Mouse (Mus musculus) embryonic stem cell, embryonic (primary cell): ENCODE measurements around the gene Gga1.

Source experiments
- CTCF ChIA-PET, 4 experiments: fragments of 300-600 bp in 2 of 4; fragments of 350-600 bp in 2 of 4; sonication (Branson Sonifier 250); formaldehyde crosslinking; loops; one replicate each; lab custom pipeline; 2022; ENCODE audit warnings: inconsistent platforms in 2 of 4; lab: Charles Lee
- POLR2A ChIA-PET, 4 experiments: fragments of 300-600 bp in 2 of 4; fragments of 350-600 bp in 2 of 4; sonication (Branson Sonifier 250); formaldehyde crosslinking; loops; one replicate each; lab custom pipeline; 2022; ENCODE audit warnings: antibody characterized with exemption in 4 of 4, inconsistent platforms in 1 of 4; lab: Charles Lee

Gene Gga1

GRCm38 (mm10) chr15:78878792-78879516, 2.0 kb downstream of the Gga1 start:
- POLR2A ChIA-PET = interaction anchor here (0.7 to 3.5 kb wide), 21 partner anchors 8 to 298 kb away, joined by 3 to 28 read pairs (median 4); partner anchors contain the start of genes Gm49510 (in 2 of the 4), Sh3bp1 (in 2 of the 4) and Pdxp (in 1 of the 4)
- CTCF ChIA-PET = interaction anchor here in 2 of 4 experiments (0.7 to 2.4 kb wide), 2 partner anchors 22 to 39 kb away, joined by 3 to 8 read pairs; no protein-coding TSS in a partner anchor

- CTCF ChIA-PET = no interaction called here
- POLR2A ChIA-PET = interaction anchor here in 3 of 4 experiments (0.6 to 1.4 kb wide), 4 partner anchors 13 to 51 kb away, joined by 3 read pairs; no protein-coding TSS in a partner anchor
These were observed 3.4 kb downstream of the Gga1 start for GRCm38 (mm10) chr15:78880432-78880831.

GRCm38 (mm10) chr15:78881828-78882227, 4.8 kb downstream of the Gga1 start:
- ChIA-PET POLR2A (interaction anchor here in 3 of 4 experiments (0.7 to 4.2 kb wide), 4 partner anchors 11 to 342 kb away, joined by 3 to 34 read pairs (median 4); no protein-coding TSS in a partner anchor), CTCF (interaction anchor here in 2 of 4 experiments (0.5 to 0.7 kb wide), 2 partner anchors 60 to 169 kb away, joined by 4 read pairs; no protein-coding TSS in a partner anchor)

DNA sequence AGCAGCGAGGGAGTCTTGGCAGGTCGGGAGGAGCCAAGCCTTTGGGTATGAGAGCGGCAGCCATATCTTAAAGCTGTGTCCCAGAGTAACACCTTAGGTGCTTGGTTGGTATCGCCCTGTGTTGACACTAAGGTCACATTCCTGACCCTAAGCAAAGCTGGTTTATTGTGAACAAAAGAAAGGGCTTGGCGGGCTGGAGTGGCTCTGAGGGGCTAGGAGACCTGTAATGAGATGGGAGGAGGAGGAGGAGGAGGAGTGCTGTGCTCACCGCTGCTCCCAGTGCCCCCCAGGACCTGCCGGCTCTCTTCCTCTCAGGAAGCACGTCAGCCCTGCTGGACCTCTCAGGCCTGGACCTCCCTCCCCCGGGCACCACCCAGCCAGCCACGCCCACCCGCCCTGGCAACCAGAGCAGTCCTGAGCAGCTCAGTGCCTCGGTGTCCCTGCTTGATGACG, 12.4 kb downstream of the Gga1 start:
- ChIA-PET POLR2A (interaction anchor here in 3 of 4 experiments (0.6 to 7.0 kb wide), 18 partner anchors 6 to 320 kb away, joined by 3 to 48 read pairs (median 4); partner anchors contain the start of genes Gga1 (in 1 of the 3), Nol12 (in 1 of the 3), Sh3bp1 (in 1 of the 3) and Triobp (in 1 of the 3)), CTCF (interaction anchor here in 3 of 4 experiments (0.5 to 2.4 kb wide), 8 partner anchors 9 to 330 kb away, joined by 3 to 12 read pairs (median 4); no protein-coding TSS in a partner anchor)

- CTCF ChIA-PET = interaction anchor here in 1 of 4 experiments (0.6 to 1.2 kb wide), 2 partner anchors 9 to 20 kb away, joined by 3 to 4 read pairs; no protein-coding TSS in a partner anchor
These were observed 15.4 kb downstream of the Gga1 start for GRCm38 (mm10) chr15:78892440-78892839.

GRCm38 (mm10) chr15:78894726-78895125, 17.7 kb downstream of the Gga1 start:
- CTCF ChIA-PET = interaction anchor here (0.6 to 2.4 kb wide), 7 partner anchors 8 to 207 kb away, joined by 3 to 11 read pairs (median 4); partner anchors contain the start of gene Pdxp (in 1 of the 4)

More at GRCm38 (mm10) chr15:78892440-78892839, 15.4 kb downstream of the Gga1 start:
- POLR2A ChIA-PET = interaction anchor here in 2 of 4 experiments (1.0 to 13.5 kb wide), 8 partner anchors 6 to 43 kb away, joined by 3 to 130 read pairs (median 20); partner anchors contain the start of genes Pdxp (in 2 of the 2) and Nol12 (in 1 of the 2)

GRCm38 (mm10) chr15:78895741-78896140, 18.8 kb downstream of the Gga1 start:
- POLR2A ChIA-PET = interaction anchor here in 3 of 4 experiments (0.6 to 13.5 kb wide), 14 partner anchors 9 to 501 kb away, joined by 3 to 130 read pairs (median 8); partner anchors contain the start of genes Pdxp (in 2 of the 3) and Gga1 (in 1 of the 3)
- CTCF ChIA-PET = interaction anchor here in 2 of 4 experiments (0.7 to 1.9 kb wide), 2 partner anchors 18 to 247 kb away, joined by 6 to 7 read pairs; partner anchors contain the start of gene Pdxp (in 1 of the 2)

More at GRCm38 (mm10) chr15:78894726-78895125, 17.7 kb downstream of the Gga1 start:
- POLR2A ChIA-PET = interaction anchor here (0.5 to 13.5 kb wide), 17 partner anchors 9 to 303 kb away, joined by 3 to 130 read pairs (median 7); partner anchors contain the start of genes Pdxp (in 2 of the 4), Gga1 (in 1 of the 4) and Triobp (in 1 of the 4)

DNA sequence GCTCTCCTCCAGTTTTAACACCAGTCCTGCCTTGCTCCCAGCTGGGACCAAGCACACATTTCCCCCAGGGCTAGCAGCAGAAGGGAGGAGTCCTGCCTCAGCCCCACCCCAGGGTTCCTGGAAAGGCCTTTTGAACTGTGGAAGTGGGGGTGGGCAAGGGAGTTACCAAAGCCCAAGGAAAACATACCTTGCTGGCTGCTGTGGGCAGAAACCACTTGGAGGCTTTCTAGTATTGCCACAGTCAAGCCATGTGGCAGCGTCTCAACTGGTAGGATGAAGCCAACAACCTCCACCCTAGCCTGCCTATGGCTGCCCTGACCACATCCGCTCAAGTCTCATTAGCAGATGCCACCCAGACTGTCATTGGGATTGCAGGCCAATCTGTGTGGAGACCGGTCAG, 19.2 kb downstream of the Gga1 start:
- ChIA-PET POLR2A (interaction anchor here in 3 of 4 experiments (0.6 to 13.5 kb wide), 14 partner anchors 9 to 501 kb away, joined by 3 to 130 read pairs (median 9); partner anchors contain the start of genes Gga1 (in 2 of the 3) and Pdxp (in 2 of the 3)), CTCF (interaction anchor here in 1 of 4 experiments (0.7 kb wide), 1 partner anchor 246 kb away, joined by 6 read pairs; no protein-coding TSS in a partner anchor)

- POLR2A ChIA-PET = interaction anchor here (0.6 to 13.5 kb wide), 21 partner anchors 8 to 1973 kb away, joined by 3 to 130 read pairs (median 5); partner anchors contain the start of genes Gga1 (in 3 of the 4), Pdxp (in 2 of the 4), Nol12 (in 1 of the 4) and Triobp (in 1 of the 4)
- CTCF ChIA-PET = interaction anchor here (0.5 to 7.2 kb wide), 7 partner anchors 9 to 242 kb away, joined by 3 to 129 read pairs (median 5); partner anchors contain the start of gene Pdxp (in 2 of the 4)
These were observed 20.5 kb downstream of the Gga1 start for GRCm38 (mm10) chr15:78897488-78897887.

DNA sequence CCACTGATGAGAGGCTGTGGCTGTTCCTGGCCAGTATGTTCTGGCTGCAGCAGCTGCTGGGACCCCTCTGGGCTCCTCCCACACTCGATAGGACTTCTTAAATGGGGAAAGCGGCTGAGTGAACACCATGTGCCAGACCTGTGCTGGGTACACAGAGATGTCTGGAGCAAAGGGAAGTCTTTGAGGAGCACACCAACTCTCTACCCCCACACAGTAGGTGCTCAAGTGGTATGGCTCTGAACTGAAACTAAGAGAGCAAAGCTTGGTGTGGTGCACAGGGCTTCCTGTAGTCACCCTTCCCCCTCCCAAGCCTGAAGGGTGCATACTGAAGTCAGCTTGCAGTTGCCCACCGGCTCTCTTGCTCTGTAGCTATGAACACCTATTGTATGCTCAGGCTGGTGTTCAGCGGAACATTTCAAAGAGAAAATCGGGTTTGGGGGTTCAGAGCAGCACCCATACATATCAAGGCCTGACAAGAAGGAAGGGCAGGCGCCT, 21.6 kb downstream of the Gga1 start:
- POLR2A ChIA-PET = interaction anchor here (0.6 to 13.5 kb wide), 22 partner anchors 9 to 492 kb away, joined by 3 to 130 read pairs (median 5); partner anchors contain the start of genes Gga1 (in 2 of the 4), Pdxp (in 2 of the 4) and Mpst (in 1 of the 4)
- CTCF ChIA-PET = interaction anchor here in 3 of 4 experiments (0.9 to 7.2 kb wide), 7 partner anchors 8 to 17 kb away, joined by 3 to 129 read pairs (median 3); partner anchors contain the start of gene Pdxp (in 2 of the 3)

DNA sequence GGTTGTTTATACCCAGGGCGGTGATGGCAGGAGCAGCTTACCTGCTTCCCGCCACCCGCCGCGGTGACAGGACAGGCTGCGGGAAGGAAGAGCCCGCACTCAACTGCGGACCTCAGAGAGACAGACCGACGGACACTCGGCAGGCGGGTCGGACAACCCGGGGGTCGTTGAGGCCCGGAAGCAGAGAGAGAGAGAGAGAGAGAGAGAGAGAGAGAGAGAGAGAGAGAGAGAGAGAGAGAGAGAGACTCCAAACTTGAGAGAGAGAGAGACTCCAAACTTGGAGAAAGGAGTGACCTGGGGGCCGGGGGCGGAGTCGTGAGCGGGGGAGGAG, 22.4 kb downstream of the Gga1 start, which contains the start of gene Gm49510:
TSS of gene Gm49510 (plus strand) at position 259 of the 331 bp plus-strand sequence.
- CTCF ChIA-PET = interaction anchor here in 3 of 4 experiments (0.6 to 7.2 kb wide), 6 partner anchors 13 to 86 kb away, joined by 3 to 129 read pairs (median 4); partner anchors contain the start of gene Pdxp (in 2 of the 3)
- POLR2A ChIA-PET = interaction anchor here (0.6 to 13.5 kb wide), 18 partner anchors 9 to 100 kb away, joined by 3 to 130 read pairs (median 4); partner anchors contain the start of genes Gga1 (in 2 of the 4) and Pdxp (in 2 of the 4)

- POLR2A ChIA-PET = interaction anchor here in 3 of 4 experiments (0.6 to 13.5 kb wide), 18 partner anchors 8 to 537 kb away, joined by 3 to 130 read pairs (median 3); partner anchors contain the start of genes Gga1 (in 2 of the 3), Pdxp (in 2 of the 3) and Nol12 (in 1 of the 3)
These were observed 23.0 kb downstream of the Gga1 start, which contains the start of gene Sh3bp1 for GRCm38 (mm10) chr15:78899740-78900584. Gene Sh3bp1, plus strand, starts transcription at chr15:78899768.

GRCm38 (mm10) chr15:78900585-78901421, 23.8 kb downstream of the Gga1 start:
- POLR2A ChIA-PET = interaction anchor here in 3 of 4 experiments (0.7 to 13.5 kb wide), 22 partner anchors 9 to 536 kb away, joined by 3 to 130 read pairs (median 4); partner anchors contain the start of genes Gga1 (in 2 of the 3), Pdxp (in 2 of the 3) and Nol12 (in 1 of the 3)
- CTCF ChIA-PET = interaction anchor here (0.5 to 7.2 kb wide), 23 partner anchors 8 to 282 kb away, joined by 3 to 129 read pairs (median 4); partner anchors contain the start of genes Pdxp (in 2 of the 4), Gga1 (in 1 of the 4), Lgals2 (in 1 of the 4) and Nol12 (in 1 of the 4)

More at GRCm38 (mm10) chr15:78899740-78900584, 23.0 kb downstream of the Gga1 start, which contains the start of gene Sh3bp1:
- CTCF ChIA-PET = interaction anchor here in 3 of 4 experiments (0.6 to 7.2 kb wide), 11 partner anchors 12 to 227 kb away, joined by 3 to 129 read pairs (median 8); partner anchors contain the start of genes Pdxp (in 2 of the 3) and Gga1 (in 1 of the 3)

- ChIA-PET POLR2A (interaction anchor here in 3 of 4 experiments (0.7 to 13.5 kb wide), 19 partner anchors 9 to 261 kb away, joined by 3 to 130 read pairs (median 4); partner anchors contain the start of genes Pdxp (in 3 of the 3), Nol12 (in 2 of the 3) and Gga1 (in 1 of the 3)), CTCF (interaction anchor here (0.5 to 7.2 kb wide), 26 partner anchors 9 to 282 kb away, joined by 3 to 129 read pairs (median 4); partner anchors contain the start of genes Nol12 (in 2 of the 4), Pdxp (in 2 of the 4), Gga1 (in 1 of the 4) and Lgals2 (in 1 of the 4))
These were observed 24.4 kb downstream of the Gga1 start for GRCm38 (mm10) chr15:78901422-78901789.
